Mouse (Mus musculus): ENCODE measurements around the gene Syce2.

DNA sequence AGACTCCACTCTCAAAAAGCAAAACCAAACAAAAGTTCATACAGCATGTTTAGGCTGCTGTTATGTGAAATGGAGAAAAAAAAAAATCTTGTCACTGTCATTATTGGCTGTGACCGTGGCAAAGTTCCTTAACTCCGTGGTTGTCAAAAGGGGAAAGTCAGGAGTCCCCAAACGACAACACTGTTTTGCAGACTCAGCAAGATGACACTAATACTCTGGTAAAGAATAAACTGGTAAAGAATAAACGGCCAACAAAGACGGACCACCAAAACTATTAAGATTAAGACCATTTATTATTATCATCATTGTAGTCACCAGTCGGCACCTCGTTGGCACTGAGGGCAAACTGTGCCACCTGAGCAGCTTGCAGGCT lies 32.0 kb upstream of the Syce2 start:
- TF ChIP-seq CTCF (IDR thresholded peaks at IDR 0.05; ENCODE audit: insufficient read depth, low read length) (no peak), POLR2A (IDR thresholded peaks at IDR 0.05; ENCODE audit: borderline replicate concordance, extremely low read depth, low read depth, low read length) (no peak)

Measured in lung, adult 2 months (tissue).